Mouse (Mus musculus) erythroblast, embryonic 14.5 days (primary cell): ENCODE data around the gene Gm17324.

ENCODE experiments used
- GATA1 ChIP-seq: IDR thresholded peaks from 2 replicates; pipeline ENCODE4 v1.6.1; 2012; ENCODE audit warnings: low read length, inconsistent platforms, mixed read lengths
- TAL1 ChIP-seq: IDR thresholded peaks from 3 replicates; pipeline ENCODE4 v1.6.1; 2012; ENCODE audit warnings: low read length, inconsistent platforms, mixed read lengths

- no peak for TF ChIP-seq TAL1
- no peak for TF ChIP-seq GATA1
Measured at GRCm38 (mm10) chr9:78451382-78451781, 2.8 kb upstream of the Gm17324 start.
